Mouse (Mus musculus) hindlimb bud, embryonic 11.5 days (tissue): ENCODE data around the gene Pofut2.

Experiments
- DNase-seq: peaks from one replicate; pipeline ENCODE4 v3.0.0-alpha.2; 2012; ENCODE audit warnings: low read depth, low spot score; ENCODE audit errors: extremely low spot score

The Pofut2 gene

GRCm38 (mm10) chr10:77258704-77259621 is at the start of gene Pofut2:
TSS of gene Pofut2 (plus strand) at chr10:77259218.
- DNase-seq = peak; percentile 92

- no peak for DNase-seq
Observed at GRCm38 (mm10) chr10:77209261-77209660, 49.8 kb upstream of the Pofut2 start.

GRCm38 (mm10) chr10:77210666-77211065 is 48.4 kb upstream of the Pofut2 start:
- DNase-seq = no peak

GRCm38 (mm10) chr10:77211116-77211570 is 47.9 kb upstream of the Pofut2 start:
- DNase-seq = no peak

GRCm38 (mm10) chr10:77212354-77213120 is 46.5 kb upstream of the Pofut2 start:
- no peak for DNase-seq

- DNase-seq = no peak
Observed at GRCm38 (mm10) chr10:77213483-77213882, 45.5 kb upstream of the Pofut2 start.

GRCm38 (mm10) chr10:77214586-77214985 is 44.4 kb upstream of the Pofut2 start:
- no peak for DNase-seq

- DNase-seq = no peak
Observed at GRCm38 (mm10) chr10:77215641-77216040, 43.4 kb upstream of the Pofut2 start.

- no peak for DNase-seq
Observed at GRCm38 (mm10) chr10:77216313-77216712, 42.7 kb upstream of the Pofut2 start.

GRCm38 (mm10) chr10:77217155-77217731 is 41.8 kb upstream of the Pofut2 start:
- DNase-seq = no peak

GRCm38 (mm10) chr10:77218059-77218458 is 41.0 kb upstream of the Pofut2 start:
- no peak for DNase-seq

GRCm38 (mm10) chr10:77219411-77220025 is 39.5 kb upstream of the Pofut2 start:
- no peak for DNase-seq

- DNase-seq = no peak
Observed at GRCm38 (mm10) chr10:77221108-77221507, 37.9 kb upstream of the Pofut2 start.

- DNase-seq = no peak
Observed at GRCm38 (mm10) chr10:77222963-77223552, 36.0 kb upstream of the Pofut2 start.

GRCm38 (mm10) chr10:77224390-77224789 is 34.6 kb upstream of the Pofut2 start:
- no peak for DNase-seq

GRCm38 (mm10) chr10:77225414-77225813 is 33.6 kb upstream of the Pofut2 start:
- no peak for DNase-seq

GRCm38 (mm10) chr10:77225995-77226688 is 32.9 kb upstream of the Pofut2 start:
- DNase-seq = no peak

GRCm38 (mm10) chr10:77226691-77227367 is 32.2 kb upstream of the Pofut2 start:
- DNase-seq = no peak

GRCm38 (mm10) chr10:77227368-77227723 is 31.7 kb upstream of the Pofut2 start:
- no peak for DNase-seq
